Mouse (Mus musculus): ENCODE results near the gene Tcf3. TPM values are rescaled to one million over a fixed set of nuclear protein-coding genes. Genes with fewer than 3 reads are reported as not detected.

Tcf3 gene
- total RNA-seq, 2 experiments from 2014 or later = 40.3 to 51.8 TPM

DNA sequence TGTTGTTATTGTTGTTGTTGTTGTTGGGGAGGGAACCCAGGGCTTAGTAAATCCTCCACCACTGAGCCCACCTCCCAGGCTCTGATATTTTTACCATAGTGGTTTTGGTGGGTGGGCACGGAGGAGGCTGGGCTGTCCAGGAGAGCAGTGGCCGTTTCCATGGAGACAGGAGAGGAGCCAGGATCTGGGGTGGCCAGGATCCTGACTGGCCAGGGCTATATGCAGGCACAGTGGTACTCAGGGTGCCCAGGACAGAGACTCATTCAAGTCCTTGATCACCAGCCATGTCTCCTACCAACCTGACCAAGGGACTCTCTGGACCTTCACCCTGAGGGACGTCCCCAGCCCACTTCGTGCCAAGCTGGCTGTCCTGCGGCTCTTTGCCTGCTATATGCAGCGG is 69.7 kb downstream of the Tcf3 start:
- no peak for DNase-seq
- intact Hi-C loops (cut with DNase I) = no loop called here

Small RNA genes lying within 50 kb of the gene (microRNA-seq; reads per million reads assigned to microRNA genes)
- 0 reads per million in 2 experiments for gene Gm22721

Other genes with a start within 250 kb of the Tcf3 start
- gene Mum1, start 207.2 kb downstream of the Tcf3 start, total RNA-seq (2021) = 10 to 100 TPM; 20.3 to 23.1 TPM
- gene Ndufs7, start 184.5 kb downstream of the Tcf3 start, total RNA-seq (2021) = 100 to 1,000 TPM; 609 to 639 TPM
- gene Gamt, start 172.6 kb downstream of the Tcf3 start, total RNA-seq (2021) = 10 to 100 TPM; 19.3 to 21.3 TPM
- 10 to 100 TPM; 86.4 to 95.4 TPM for gene Dazap1, start 172.2 kb downstream of the Tcf3 start, total RNA-seq (2021)
- gene Rps15, start 141.2 kb downstream of the Tcf3 start, total RNA-seq (2021) = 100 to 1,000 TPM; 859 to 871 TPM
- 1 to 10 TPM; 4.7 to 5.0 TPM for gene Apc2, start 137.7 kb downstream of the Tcf3 start, total RNA-seq (2021)
- gene 2310011J03Rik, start 113.1 kb downstream of the Tcf3 start, total RNA-seq (2021) = 10 to 100 TPM; 15.3 to 17.9 TPM
- 1 to 10 TPM; 1.7 to 1.8 TPM for gene Pcsk4, start 104.1 kb downstream of the Tcf3 start, total RNA-seq (2021)
- gene Reep6, start 103.7 kb downstream of the Tcf3 start, total RNA-seq (2021) = 1 to 10 TPM; 2.2 to 2.4 TPM
- gene Adamtsl5, start 85.2 kb downstream of the Tcf3 start, total RNA-seq (2021) = 10 to 100 TPM; 36.9 to 42.9 TPM
- under 1 TPM in 1 of 2 experiments, not detected in 1; 0.25 TPM for gene Plk5, start 77.2 kb downstream of the Tcf3 start, total RNA-seq (2021)
- 10 to 100 TPM; 12.7 to 16.1 TPM for gene Mex3d, start 46.0 kb downstream of the Tcf3 start, total RNA-seq (2021)
- 100 to 1,000 TPM; 102 to 105 TPM for gene Mbd3, start 34.1 kb downstream of the Tcf3 start, total RNA-seq (2021)
- 1,000 to 10,000 TPM; 1,658 to 1,691 TPM for gene Uqcr11, start 26.8 kb downstream of the Tcf3 start, total RNA-seq (2021)
- gene Onecut3, start 61.2 kb upstream of the Tcf3 start, total RNA-seq (2021) = not detected
- not detected for gene Atp8b3, start 105.5 kb upstream of the Tcf3 start, total RNA-seq (2021)
- 10 to 100 TPM; 20.3 to 21.5 TPM for gene Rexo1, start 127.9 kb upstream of the Tcf3 start, total RNA-seq (2021)
- 1 to 10 TPM; 5.9 to 6.9 TPM for gene Klf16, start 143.7 kb upstream of the Tcf3 start, total RNA-seq (2021)
- 100 to 1,000 TPM in 1 of 2 experiments, 10 to 100 TPM in 1; 92.2 to 102 TPM for gene Abhd17a, start 156.7 kb upstream of the Tcf3 start, total RNA-seq (2021)
- 10 to 100 TPM; 25.9 to 27.8 TPM for gene Scamp4, start 169.2 kb upstream of the Tcf3 start, total RNA-seq (2021)
- 1 to 10 TPM; 1.2 to 1.8 TPM for gene Adat3, start 169.2 kb upstream of the Tcf3 start, total RNA-seq (2021)
- 1 to 10 TPM in 1 of 2 experiments, under 1 TPM in 1; 0.98 to 1.2 TPM for gene Gm49322, start 172.4 kb upstream of the Tcf3 start, total RNA-seq (2021)
- gene Csnk1g2, start 189.2 kb upstream of the Tcf3 start, total RNA-seq (2021) = 100 to 1,000 TPM; 137 to 141 TPM
- 10 to 100 TPM; 42.2 to 46.4 TPM for gene Btbd2, start 223.4 kb upstream of the Tcf3 start, total RNA-seq (2021)
- 100 to 1,000 TPM; 143 to 159 TPM for gene Mknk2, start 244.5 kb upstream of the Tcf3 start, total RNA-seq (2021)

Data from heart, postnatal 10 days (tissue).